Mouse (Mus musculus) embryonic facial prominence, embryonic 15.5 days (tissue): ENCODE data around the gene Rubcnl. TPM values are rescaled to one million over a fixed set of nuclear protein-coding genes. Genes with fewer than 3 reads are reported as not detected.

Source experiments
- ATAC-seq: fragments of 200-750 bp; cut with Nextera tagmentation; 2 replicates; pipeline ENCODE4 v1.8.0; 2017; ENCODE audit warnings: low read depth, moderate TSS enrichment; ENCODE audit not compliant: insufficient number of reproducible peaks, low FRiP score, low TSS enrichment
- H3K27ac ChIP-seq: fragments of 300-500 bp; sonication (generic); replicated peaks from 2 replicates; pipeline ENCODE4 v1.5.1; 2015; ENCODE audit warnings: mild to moderate bottlenecking, inconsistent platforms
- H3K27me3 ChIP-seq: fragments of 300-500 bp; sonication (generic); 2 replicates; pipeline ENCODE4 v1.6.1; 2015; ENCODE audit warnings: inconsistent platforms
- H3K36me3 ChIP-seq: fragments of 300-500 bp; sonication (generic); 2 replicates; pipeline ENCODE4 v1.6.1; 2015; ENCODE audit warnings: mild to moderate bottlenecking, inconsistent platforms
- H3K4me1 ChIP-seq: fragments of 300-500 bp; sonication (generic); 2 replicates; pipeline ENCODE4 v1.6.1; 2015; ENCODE audit warnings: inconsistent platforms
- H3K4me2 ChIP-seq: fragments of 300-500 bp; sonication (generic); replicated peaks from 2 replicates; pipeline ENCODE4 v1.6.1; 2015; ENCODE audit warnings: mild to moderate bottlenecking, inconsistent platforms
- H3K4me3 ChIP-seq: fragments of 300-500 bp; sonication (generic); replicated peaks from 2 replicates; pipeline ENCODE4 v1.5.1; 2015; ENCODE audit warnings: mild to moderate bottlenecking, inconsistent platforms
- H3K9ac ChIP-seq: fragments of 300-500 bp; sonication (generic); 2 replicates; pipeline ENCODE4 v1.6.1; 2015; ENCODE audit warnings: inconsistent platforms
- H3K9me3 ChIP-seq: fragments of 300-500 bp; sonication (generic); replicated peaks from 2 replicates; pipeline ENCODE4 v1.6.1; 2016; ENCODE audit warnings: inconsistent platforms
- WGBS: fragments of 180-500 bp; shearing (Covaris S2); methylation state at CpG from one replicate; pipeline ENCODE4 v1.1.7; 2015; 5-methylcytosine and 5-hydroxymethylcytosine counted together
- polyA plus RNA-seq: library from polyadenylated mRNA; unstranded; fragments of >200 nt; fragmentation: Nextera tagmentation; extraction: Ambion mirVana; gene quantifications from 2 replicates; pipeline ENCODE4 v1.2.1, GENCODE M21; 2015

Gene Rubcnl
- polyA plus RNA-seq, 1 experiment from 2014 or later, result 0.59 TPM

GRCm38 (mm10) chr14:75045184-75045583, 29.4 kb downstream of the Rubcnl start:
- H3K9me3 ChIP-seq, result no peaks in the 10 kb centered on the region

DNA sequence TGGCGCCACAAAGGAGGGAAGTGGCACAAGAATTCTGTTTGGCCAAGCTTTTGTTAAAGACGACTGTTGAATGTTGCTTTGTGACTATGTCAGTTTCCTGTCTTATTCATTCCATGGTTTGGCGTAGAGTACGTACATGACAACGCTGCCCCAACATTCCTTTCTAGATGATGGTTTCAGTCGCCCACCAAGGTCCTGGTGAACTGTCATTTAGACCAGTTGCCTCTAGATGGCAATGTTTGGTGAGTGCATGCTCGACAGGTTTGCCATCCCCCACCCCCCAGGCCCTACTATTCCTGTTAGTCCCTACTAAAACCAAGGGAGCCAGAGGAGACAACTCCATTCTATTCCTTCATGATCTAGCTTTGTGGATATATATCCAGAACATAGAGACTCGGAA, 36.6 kb downstream of the Rubcnl start:
- no peak overlapping the region for H3K27ac ChIP-seq
- H3K9me3 ChIP-seq, result no peaks in the 10 kb centered on the region
- H3K27me3 ChIP-seq, result no peaks in the 10 kb centered on the region
- H3K36me3 ChIP-seq, result no peaks in the 10 kb centered on the region
- no peak overlapping the region for H3K4me2 ChIP-seq
- 55% methylated on average over 8 of the region's 8 CpGs for WGBS
- no peak for ATAC-seq
- no peaks in the 10 kb centered on the region for H3K4me1 ChIP-seq
- H3K9ac ChIP-seq, result no peak overlapping the region
- no peak overlapping the region for H3K4me3 ChIP-seq

More at GRCm38 (mm10) chr14:75045184-75045583, 29.4 kb downstream of the Rubcnl start:
- H3K4me3 ChIP-seq, result no peak overlapping the region
- H3K4me1 ChIP-seq, result no peaks in the 10 kb centered on the region
- H3K4me2 ChIP-seq, result no peak overlapping the region
- no peaks in the 10 kb centered on the region for H3K27me3 ChIP-seq
- no peak for ATAC-seq
- WGBS, result 47% methylated on average over 7 of the region's 7 CpGs
- no peak overlapping the region for H3K27ac ChIP-seq
- H3K36me3 ChIP-seq, result no peaks in the 10 kb centered on the region
- no peak overlapping the region for H3K9ac ChIP-seq

GRCm38 (mm10) chr14:75054455-75055343, 38.9 kb downstream of the Rubcnl start:
- Histone ChIP-seq H3K4me3 (no peak overlapping the region), H3K27me3 (no peaks in the 10 kb centered on the region), H3K9me3 (no peaks in the 10 kb centered on the region), H3K4me1 (no peaks in the 10 kb centered on the region), H3K27ac (no peak overlapping the region), H3K4me2 (no peak overlapping the region), H3K36me3 (no peaks in the 10 kb centered on the region), H3K9ac (no peak overlapping the region)
- WGBS, result 72% methylated on average over 14 of the region's 14 CpGs
- ATAC-seq, result no peak

- H3K4me1 ChIP-seq, result no peaks in the 10 kb centered on the region
- H3K9ac ChIP-seq, result no peak overlapping the region
- no peaks in the 10 kb centered on the region for H3K36me3 ChIP-seq
- H3K4me2 ChIP-seq, result no peak overlapping the region
- H3K4me3 ChIP-seq, result no peak overlapping the region
- 59% methylated on average over 9 of the region's 9 CpGs for WGBS
- H3K27ac ChIP-seq, result no peak overlapping the region
- no peaks in the 10 kb centered on the region for H3K9me3 ChIP-seq
- no peaks in the 10 kb centered on the region for H3K27me3 ChIP-seq
- ATAC-seq, result no peak
These were observed 41.1 kb downstream of the Rubcnl start for GRCm38 (mm10) chr14:75056861-75057431.

DNA sequence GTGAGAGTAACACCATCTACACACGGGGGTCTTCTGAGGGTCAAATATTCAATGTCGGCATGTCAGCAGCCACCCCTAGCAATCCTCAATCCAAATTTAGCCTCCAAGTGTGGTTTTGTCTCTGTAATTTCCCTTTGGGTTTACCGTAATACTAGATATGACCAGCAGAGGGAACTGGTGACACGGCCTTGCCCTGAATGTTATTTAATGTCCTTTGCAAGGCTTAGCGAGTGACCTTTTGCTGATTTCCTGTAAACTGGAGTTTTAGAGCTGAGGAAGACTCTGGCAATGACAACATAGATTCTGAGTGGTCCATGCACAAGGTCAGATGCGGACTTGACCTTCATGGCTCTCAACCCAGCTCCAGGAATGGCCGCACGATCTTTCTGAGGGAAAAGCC, 44.7 kb downstream of the Rubcnl start:
- 44% methylated on average over 8 of the region's 8 CpGs for WGBS
- no peak for ATAC-seq
- Histone ChIP-seq H3K27ac (no peak overlapping the region), H3K4me2 (no peak overlapping the region), H3K27me3 (no peaks in the 10 kb centered on the region), H3K9me3 (no peaks in the 10 kb centered on the region), H3K4me3 (no peak overlapping the region), H3K36me3 (no peaks in the 10 kb centered on the region), H3K9ac (no peak overlapping the region), H3K4me1 (no peaks in the 10 kb centered on the region)

DNA sequence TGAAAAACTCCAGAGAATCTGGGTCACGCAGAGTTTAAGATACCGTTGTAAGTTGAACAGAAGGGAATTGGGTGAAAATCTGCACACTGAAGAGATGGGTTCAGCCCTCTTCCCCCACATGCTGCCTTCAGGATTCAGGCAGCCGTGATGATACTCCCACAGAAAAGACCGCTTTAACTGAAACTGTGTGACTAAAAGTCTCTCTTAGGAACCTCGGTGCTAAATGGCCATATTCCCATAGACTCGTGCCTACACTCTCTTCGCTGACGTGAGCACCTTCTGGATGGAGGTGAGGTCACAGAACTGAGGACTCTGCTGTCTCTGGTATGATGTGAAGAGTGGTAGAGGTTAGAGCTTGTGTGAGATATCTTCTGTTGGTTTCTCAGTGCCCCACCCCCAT, 48.1 kb downstream of the Rubcnl start:
- Histone ChIP-seq H3K4me3 (no peak overlapping the region), H3K4me1 (no peaks in the 10 kb centered on the region), H3K27me3 (no peaks in the 10 kb centered on the region), H3K9ac (no peak overlapping the region), H3K9me3 (no peaks in the 10 kb centered on the region), H3K36me3 (no peaks in the 10 kb centered on the region), H3K27ac (no peak overlapping the region), H3K4me2 (no peak overlapping the region)
- WGBS, result 97% methylated on average over 8 of the region's 8 CpGs
- no peak for ATAC-seq

- Histone ChIP-seq H3K27ac (no peak overlapping the region), H3K27me3 (no peaks in the 10 kb centered on the region), H3K4me2 (no peak overlapping the region), H3K9ac (no peak overlapping the region), H3K4me3 (no peak overlapping the region), H3K9me3 (no peaks in the 10 kb centered on the region), H3K36me3 (no peaks in the 10 kb centered on the region), H3K4me1 (no peaks in the 10 kb centered on the region)
- 75% methylated on average over 7 of the region's 7 CpGs for WGBS
- ATAC-seq, result no peak
These were observed 48.7 kb downstream of the Rubcnl start for GRCm38 (mm10) chr14:75064520-75064919.

DNA sequence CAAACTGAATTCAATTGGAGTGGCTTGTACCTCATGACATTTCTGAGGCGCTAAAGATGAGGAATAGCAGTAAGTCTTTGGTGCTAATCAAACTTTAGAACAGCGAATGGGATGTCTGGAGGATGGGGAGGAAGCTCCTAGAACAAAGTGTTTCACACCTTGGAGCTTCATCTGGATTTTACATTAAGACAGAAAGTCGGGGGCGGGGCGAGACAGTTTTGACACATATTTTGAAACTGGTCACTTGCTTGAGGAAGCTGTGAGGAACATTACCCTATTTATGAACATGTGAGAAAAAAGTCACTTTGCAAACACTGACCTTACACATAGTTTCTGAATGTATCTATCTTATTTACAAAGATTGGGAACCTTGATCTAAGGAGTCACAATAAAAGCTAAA, 49.4 kb downstream of the Rubcnl start:
- Histone ChIP-seq H3K36me3 (no peaks in the 10 kb centered on the region), H3K27me3 (no peaks in the 10 kb centered on the region), H3K4me3 (no peak overlapping the region), H3K4me1 (no peaks in the 10 kb centered on the region), H3K27ac (no peak overlapping the region), H3K9ac (no peak overlapping the region), H3K9me3 (no peaks in the 10 kb centered on the region), H3K4me2 (no peak overlapping the region)
- no peak for ATAC-seq
- WGBS, result 93% methylated on average over 5 of the region's 5 CpGs

DNA sequence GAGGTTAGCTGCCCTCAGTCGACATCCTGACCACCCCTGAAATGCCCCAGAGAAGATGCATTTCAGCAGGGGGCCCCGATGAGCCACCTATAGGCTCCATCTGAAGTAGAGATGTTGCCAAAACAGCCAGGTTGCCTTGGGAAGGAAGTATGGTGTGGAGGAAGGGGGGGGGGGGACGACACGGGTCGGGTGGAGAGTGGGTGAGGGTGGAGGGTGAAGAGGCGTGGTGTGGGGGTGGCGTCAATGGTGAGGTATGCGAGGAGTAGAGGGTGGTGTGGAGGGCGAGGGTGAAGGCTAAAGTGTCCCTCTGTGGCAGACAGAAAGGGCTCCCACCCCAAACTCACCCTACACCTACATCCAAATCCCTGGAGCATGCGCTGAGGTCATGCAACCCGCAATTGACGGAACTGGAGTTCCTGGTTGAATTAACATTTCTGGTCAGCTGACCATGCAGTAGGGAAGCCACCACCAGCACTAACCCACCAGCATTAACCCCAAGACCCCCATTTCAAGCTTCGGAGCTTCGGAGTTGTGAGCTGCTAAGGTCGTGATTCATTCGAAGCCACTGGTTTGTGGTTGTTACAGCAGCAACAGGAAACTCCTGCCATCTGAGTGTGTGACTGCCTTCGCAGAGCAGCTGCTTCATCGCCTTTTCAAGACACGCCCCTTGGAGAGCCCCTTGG, 52.7 kb downstream of the Rubcnl start:
- Histone ChIP-seq H3K4me2 (no peak overlapping the region), H3K9ac (no peak overlapping the region), H3K27ac (no peak overlapping the region), H3K9me3 (no peaks in the 10 kb centered on the region), H3K4me1 (no peaks in the 10 kb centered on the region), H3K27me3 (no peaks in the 10 kb centered on the region), H3K4me3 (no peak overlapping the region), H3K36me3 (no peaks in the 10 kb centered on the region)
- ATAC-seq, result no peak
- WGBS, result 84% methylated on average over 16 of the region's 19 CpGs

DNA sequence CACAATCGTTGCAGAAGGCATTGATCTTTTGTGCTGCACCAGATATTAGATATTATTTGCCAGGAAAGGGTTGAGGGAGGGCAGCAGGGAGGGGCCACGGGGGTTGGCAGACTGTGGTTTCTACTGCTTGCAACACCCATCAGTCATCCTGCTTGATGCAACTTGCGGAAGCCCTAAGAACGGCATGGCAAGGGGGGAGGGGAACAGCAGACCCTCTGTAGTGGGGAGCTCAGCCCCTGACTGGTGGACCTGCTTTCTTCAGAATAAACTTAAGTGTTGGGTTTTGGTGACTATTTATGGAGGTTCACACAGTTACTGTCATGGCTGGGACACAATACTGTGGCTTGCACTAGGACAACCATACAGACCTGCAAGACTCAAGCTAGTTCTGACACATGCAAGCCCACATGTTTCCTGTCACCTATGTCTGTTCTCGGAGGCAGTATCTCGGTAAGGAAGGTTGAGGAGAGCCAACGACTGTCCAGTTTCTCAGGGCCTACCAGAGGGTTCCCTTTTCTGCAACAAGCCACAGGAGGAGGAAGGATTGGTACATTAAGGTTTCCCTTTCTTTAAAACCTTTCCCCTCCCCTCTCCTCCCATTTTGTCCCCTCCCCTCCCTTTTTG, 53.6 kb downstream of the Rubcnl start:
- Histone ChIP-seq H3K4me3 (no peak overlapping the region), H3K9me3 (no peaks in the 10 kb centered on the region), H3K9ac (no peak overlapping the region), H3K36me3 (no peaks in the 10 kb centered on the region), H3K27me3 (no peaks in the 10 kb centered on the region), H3K4me1 (no peaks in the 10 kb centered on the region), H3K4me2 (no peak overlapping the region), H3K27ac (no peak overlapping the region)
- WGBS, result 66% methylated on average over 7 of the region's 7 CpGs
- no peak for ATAC-seq

- no peak for ATAC-seq
- no peaks in the 10 kb centered on the region for H3K4me1 ChIP-seq
- H3K9ac ChIP-seq, result no peak overlapping the region
- H3K9me3 ChIP-seq, result no peaks in the 10 kb centered on the region
- no peaks in the 10 kb centered on the region for H3K36me3 ChIP-seq
- no peak overlapping the region for H3K27ac ChIP-seq
- H3K27me3 ChIP-seq, result no peaks in the 10 kb centered on the region
- WGBS, result 88% methylated on average over 15 of the region's 15 CpGs
- H3K4me3 ChIP-seq, result no peak overlapping the region
- H3K4me2 ChIP-seq, result no peak overlapping the region
These were observed 55.3 kb downstream of the Rubcnl start for GRCm38 (mm10) chr14:75071091-75071490.
